Mouse (Mus musculus) T-helper 17 cell (primary cell): Measurements from ENCODE around the gene Ssxb2.
"Not testable (repeated sequence)": the region's sequence is repeated elsewhere in the genome, so short reads cannot be mapped to it uniquely, and the experiment has no call there.

ENCODE experiments used
- in situ Hi-C, 2 experiments: fragments of 300-600 bp; cut with MboI, MseI; formaldehyde crosslinking; loops; 1 replicate in 1 of 2; 2 replicates in 1 of 2; pipeline ENCODE4 v1.15.1; 2025; ENCODE audit warnings: high pct_unique_total_duplicates in 2 of 2

Gene Ssxb2

GRCm38 (mm10) chrX:8461626-8462025, at the start of gene Ssxb2:
Gene Ssxb2 (minus strand): TSS chrX:8461726.
- in situ Hi-C loops = not testable (repeated sequence)

GRCm38 (mm10) chrX:8413005-8413404, 48.5 kb downstream of the Ssxb2 start, which contains the start of gene Ssxb1:
Gene Ssxb1 (plus strand): TSS chrX:8413305.
- in situ Hi-C loops = loop anchor here in 1 of 2 experiments (10.0 kb wide), 1 partner anchor 1058 kb away; no protein-coding TSS in a partner anchor
